Mouse (Mus musculus): ENCODE data around the gene Dpp4. TPM values are rescaled to one million over a fixed set of nuclear protein-coding genes. Genes with fewer than 3 reads are reported as not detected.

Dpp4 gene
- polyA plus RNA-seq, 1 experiment from 2014 or later = 9.0 TPM

DNA sequence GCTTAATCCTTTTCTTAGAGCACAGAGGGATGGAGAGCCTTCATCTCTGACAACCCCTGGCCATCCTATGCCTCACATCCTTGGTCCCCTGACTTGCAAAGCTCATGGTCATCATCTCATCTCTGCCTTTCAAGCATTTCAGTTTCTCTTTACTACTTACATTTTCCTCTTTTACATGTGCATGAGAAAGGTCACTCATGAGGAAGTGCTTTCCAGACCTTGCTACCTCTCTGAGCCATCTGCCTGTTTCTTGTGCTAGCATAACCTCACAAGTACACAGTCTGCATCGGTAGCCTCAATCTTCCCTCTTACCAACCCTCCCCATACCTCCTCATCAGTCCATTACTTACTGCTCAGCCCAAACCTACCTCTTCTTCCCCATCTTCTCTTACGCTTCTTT is 12.2 kb downstream of the Dpp4 start:
- no peak for DNase-seq
- no peak overlapping the region for H3K9ac ChIP-seq (replicated peaks)
- H3K9me3 ChIP-seq (ENCODE audit: low read length) = no peaks in the 10 kb centered on the region
- 77% methylated on average over 2 of the region's 2 CpGs for WGBS (ENCODE audit: insufficient replicate concordance)
- H3K4me2 ChIP-seq (ENCODE audit: low read depth, low read length) = no peak overlapping the region
- ATAC-seq = no peak
- no peak overlapping the region for H3K4me3 ChIP-seq (ENCODE audit: low read depth, low read length)
- H3K27me3 ChIP-seq (ENCODE audit: insufficient read depth, low read length) = no peaks in the 10 kb centered on the region
- no peak overlapping the region for H3K27ac ChIP-seq (ENCODE audit: low read depth)
- TF ChIP-seq CTCF (IDR thresholded peaks at IDR 0.05; ENCODE audit: low read depth) (no peak), EP300 (IDR thresholded peaks at IDR 0.05; ENCODE audit: low read depth) (no peak)
- no peaks in the 10 kb centered on the region for H3K36me3 ChIP-seq (replicated peaks; ENCODE audit: insufficient read depth, low read length)
- H3K4me1 ChIP-seq (ENCODE audit: insufficient read depth) = no peaks in the 10 kb centered on the region

DNA sequence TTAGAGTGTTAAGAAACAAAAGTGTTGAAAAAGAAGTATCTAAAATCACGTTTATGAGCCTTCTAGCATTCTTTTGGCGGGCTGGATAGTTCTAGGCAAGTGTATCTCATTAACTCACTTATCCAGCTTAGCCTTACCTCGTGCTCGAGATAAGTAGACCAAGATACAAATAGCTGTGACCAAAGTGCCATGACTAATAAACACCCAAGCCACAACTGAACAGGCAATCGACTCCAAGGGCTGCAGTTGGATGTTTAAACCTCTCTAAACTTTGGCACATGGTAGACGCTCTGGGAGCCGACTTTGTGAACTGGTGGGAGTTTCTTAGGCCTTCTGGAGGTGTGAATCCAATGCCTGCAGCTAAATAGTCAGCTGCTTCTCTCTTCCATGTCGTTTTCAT is 12.7 kb downstream of the Dpp4 start:
- DNase-seq = no peak
- no peak overlapping the region for H3K9ac ChIP-seq (replicated peaks)
- TF ChIP-seq EP300 (IDR thresholded peaks at IDR 0.05; ENCODE audit: low read depth) = no peak
- TF ChIP-seq CTCF (IDR thresholded peaks at IDR 0.05; ENCODE audit: low read depth) = no peak
- no peaks in the 10 kb centered on the region for H3K9me3 ChIP-seq (ENCODE audit: low read length)
- H3K27ac ChIP-seq (ENCODE audit: low read depth) = no peak overlapping the region
- no peaks in the 10 kb centered on the region for H3K36me3 ChIP-seq (replicated peaks; ENCODE audit: insufficient read depth, low read length)
- WGBS (ENCODE audit: insufficient replicate concordance) = 60% methylated on average over 8 of the region's 8 CpGs
- ATAC-seq = no peak
- no peak overlapping the region for H3K4me3 ChIP-seq (ENCODE audit: low read depth, low read length)
- no peaks in the 10 kb centered on the region for H3K4me1 ChIP-seq (ENCODE audit: insufficient read depth)
- H3K27me3 ChIP-seq (ENCODE audit: insufficient read depth, low read length) = no peaks in the 10 kb centered on the region
- H3K4me2 ChIP-seq (ENCODE audit: low read depth, low read length) = no peak overlapping the region

DNA sequence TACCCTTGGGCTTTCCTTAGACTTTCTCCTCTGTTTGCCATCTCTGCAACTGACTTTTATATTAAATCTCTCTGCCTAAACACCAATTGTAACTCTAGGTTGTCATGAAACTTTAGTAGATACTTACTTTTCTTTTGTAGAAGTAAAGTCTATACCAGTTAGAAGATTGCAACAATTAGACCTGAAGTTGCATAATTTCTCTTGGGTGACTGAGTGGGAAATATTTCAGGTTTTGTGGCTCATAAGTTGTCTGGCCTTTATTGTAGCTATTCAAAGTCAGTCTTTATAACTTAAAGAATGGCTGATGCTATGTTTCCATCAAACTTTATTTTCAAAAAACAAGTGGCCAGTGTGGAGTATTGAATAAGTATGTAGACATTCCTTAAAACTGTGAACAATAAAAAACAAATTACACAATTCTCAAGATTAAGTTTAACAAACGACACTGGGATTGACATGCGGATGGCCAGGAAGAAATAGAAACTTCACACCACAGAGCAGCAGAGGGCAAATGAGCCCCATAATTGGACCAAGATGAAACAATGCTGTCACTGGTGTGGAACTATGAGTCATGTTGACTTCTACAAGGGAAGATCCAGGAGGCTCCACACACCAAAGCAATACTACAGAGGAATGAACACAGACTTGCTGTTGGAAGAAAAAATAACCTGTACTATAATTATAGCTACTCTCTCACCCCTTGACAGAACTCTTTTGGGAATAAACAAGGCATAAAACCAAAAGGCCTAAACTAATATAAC is 13.7 kb downstream of the Dpp4 start:
- H3K4me1 ChIP-seq (ENCODE audit: insufficient read depth) = no peaks in the 10 kb centered on the region
- TF ChIP-seq CTCF (IDR thresholded peaks at IDR 0.05; ENCODE audit: low read depth) (no peak), EP300 (IDR thresholded peaks at IDR 0.05; ENCODE audit: low read depth) (no peak)
- WGBS (ENCODE audit: insufficient replicate concordance) = 81% methylated on average over 2 of the region's 2 CpGs

DNA sequence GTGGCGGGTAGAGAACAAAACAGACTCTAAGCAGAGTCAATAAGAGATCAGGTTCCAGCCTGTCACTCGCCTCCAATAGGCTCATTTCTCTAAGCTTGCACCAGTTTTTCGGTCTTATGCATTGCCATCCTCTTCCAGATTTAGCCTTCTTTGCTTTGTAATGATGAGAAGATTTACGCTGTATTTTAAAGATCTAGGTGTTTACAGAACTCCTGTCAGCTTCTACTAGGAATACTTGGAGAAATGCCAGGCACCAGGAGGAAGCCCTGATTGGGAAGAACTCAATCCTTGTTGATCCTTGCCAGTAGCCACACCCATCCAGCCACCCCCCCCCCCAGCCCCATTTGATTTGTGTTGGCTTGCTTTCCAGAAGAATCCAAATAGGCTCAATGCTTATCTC is 14.4 kb downstream of the Dpp4 start:
- no peaks in the 10 kb centered on the region for H3K4me1 ChIP-seq (ENCODE audit: insufficient read depth)
- TF ChIP-seq CTCF (IDR thresholded peaks at IDR 0.05; ENCODE audit: low read depth) = no peak
- no peaks in the 10 kb centered on the region for H3K9me3 ChIP-seq (ENCODE audit: low read length)
- no peaks in the 10 kb centered on the region for H3K27me3 ChIP-seq (ENCODE audit: insufficient read depth, low read length)
- no peak overlapping the region for H3K4me3 ChIP-seq (ENCODE audit: low read depth, low read length)
- 73% methylated on average over 4 of the region's 4 CpGs for WGBS (ENCODE audit: insufficient replicate concordance)
- no peaks in the 10 kb centered on the region for H3K36me3 ChIP-seq (replicated peaks; ENCODE audit: insufficient read depth, low read length)
- DNase-seq = no peak
- no peak overlapping the region for H3K9ac ChIP-seq (replicated peaks)
- H3K4me2 ChIP-seq (ENCODE audit: low read depth, low read length) = no peak overlapping the region
- H3K27ac ChIP-seq (ENCODE audit: low read depth) = no peak overlapping the region
- ATAC-seq = no peak

More for the DNA sequence above, 13.7 kb downstream of the Dpp4 start:
- H3K4me3 ChIP-seq (ENCODE audit: low read depth, low read length) = no peak overlapping the region
- no peaks in the 10 kb centered on the region for H3K9me3 ChIP-seq (ENCODE audit: low read length)
- DNase-seq (no peak), ATAC-seq (no peak)
- no peak overlapping the region for H3K9ac ChIP-seq (replicated peaks)
- H3K36me3 ChIP-seq (replicated peaks; ENCODE audit: insufficient read depth, low read length) = no peaks in the 10 kb centered on the region
- H3K27me3 ChIP-seq (ENCODE audit: insufficient read depth, low read length) = no peaks in the 10 kb centered on the region
- H3K4me2 ChIP-seq (ENCODE audit: low read depth, low read length) = no peak overlapping the region
- H3K27ac ChIP-seq (ENCODE audit: low read depth) = no peak overlapping the region

DNA sequence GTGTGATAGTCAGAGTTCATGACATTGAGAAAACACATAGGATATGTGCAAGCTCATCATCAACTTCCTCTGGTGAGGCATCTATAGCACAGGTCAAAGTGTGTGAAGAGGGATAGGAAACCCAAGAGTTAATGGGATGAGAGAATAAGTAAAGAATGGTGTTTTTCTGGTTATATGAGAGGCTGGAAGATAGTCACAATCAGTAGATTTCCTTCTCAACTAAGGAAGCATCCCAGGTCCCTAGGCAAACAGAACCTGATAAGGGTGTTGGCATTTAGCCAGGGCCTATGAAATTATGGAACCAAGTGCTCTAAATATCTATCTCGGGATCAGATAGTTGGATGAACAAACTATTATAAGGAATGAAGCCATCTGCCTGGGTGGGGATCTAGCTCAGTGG is 15.2 kb downstream of the Dpp4 start:
- H3K36me3 ChIP-seq (replicated peaks; ENCODE audit: insufficient read depth, low read length) = no peaks in the 10 kb centered on the region
- DNase-seq (no peak), ATAC-seq (no peak)
- 63% methylated on average over 1 of the region's 1 CpGs for WGBS (ENCODE audit: insufficient replicate concordance)
- no peaks in the 10 kb centered on the region for H3K4me1 ChIP-seq (ENCODE audit: insufficient read depth)
- H3K27ac ChIP-seq (ENCODE audit: low read depth) = no peak overlapping the region
- no peak overlapping the region for H3K9ac ChIP-seq (replicated peaks)
- H3K4me2 ChIP-seq (ENCODE audit: low read depth, low read length) = no peak overlapping the region
- no peak overlapping the region for H3K4me3 ChIP-seq (ENCODE audit: low read depth, low read length)
- H3K9me3 ChIP-seq (ENCODE audit: low read length) = no peaks in the 10 kb centered on the region
- TF ChIP-seq CTCF (IDR thresholded peaks at IDR 0.05; ENCODE audit: low read depth) (no peak), EP300 (IDR thresholded peaks at IDR 0.05; ENCODE audit: low read depth) (no peak)
- H3K27me3 ChIP-seq (ENCODE audit: insufficient read depth, low read length) = no peaks in the 10 kb centered on the region

DNA sequence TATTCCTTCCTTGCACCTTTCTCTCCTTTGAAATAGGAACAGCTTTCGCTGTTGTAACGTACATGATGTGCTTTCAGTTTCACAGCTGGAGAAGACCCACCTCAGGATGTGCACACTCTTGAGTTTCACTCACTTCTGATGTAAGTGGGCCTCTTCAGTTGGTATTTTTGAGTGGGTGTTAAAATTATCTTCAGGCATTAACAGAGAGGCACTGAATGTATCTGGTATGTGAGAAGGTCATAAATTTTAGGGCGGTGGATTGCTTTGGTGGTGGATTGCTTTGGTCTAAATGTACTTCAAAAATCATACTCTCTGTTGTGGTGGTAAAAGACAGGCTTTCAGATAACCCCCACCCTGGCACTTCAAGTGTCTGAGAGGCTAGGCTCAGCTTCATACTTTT is 17.2 kb downstream of the Dpp4 start:
- H3K9me3 ChIP-seq (ENCODE audit: low read length) = no peaks in the 10 kb centered on the region
- WGBS (ENCODE audit: insufficient replicate concordance) = 77% methylated on average over 3 of the region's 3 CpGs
- TF ChIP-seq EP300 (IDR thresholded peaks at IDR 0.05; ENCODE audit: low read depth) (no peak), CTCF (IDR thresholded peaks at IDR 0.05; ENCODE audit: low read depth) (no peak)
- H3K4me3 ChIP-seq (ENCODE audit: low read depth, low read length) = no peak overlapping the region
- H3K27me3 ChIP-seq (ENCODE audit: insufficient read depth, low read length) = no peaks in the 10 kb centered on the region
- H3K27ac ChIP-seq (ENCODE audit: low read depth) = 0 out of 2 replicates have a peak overlapping the region, but pooled peaks have one; percentile 13
- H3K36me3 ChIP-seq (replicated peaks; ENCODE audit: insufficient read depth, low read length) = no peaks in the 10 kb centered on the region
- H3K4me1 ChIP-seq (ENCODE audit: insufficient read depth) = no peaks in the 10 kb centered on the region
- H3K4me2 ChIP-seq (ENCODE audit: low read depth, low read length) = no peak overlapping the region
- no peak overlapping the region for H3K9ac ChIP-seq (replicated peaks)
- DNase-seq = no peak
- ATAC-seq = no peak
